Mouse (Mus musculus): Measurements from ENCODE around the gene Ang2. TPM values are rescaled to one million over a fixed set of nuclear protein-coding genes. Genes with fewer than 3 reads are reported as not detected.
A peak's percentile ranks its signal among the peaks of the same experiment; 100 is the strongest.
"Not testable (repeated sequence)": the region's sequence is repeated elsewhere in the genome, so short reads cannot be mapped to it uniquely, and the experiment has no call there.

Ang2 gene
- polyA plus RNA-seq, 1 experiment from 2014 or later: not detected

DNA sequence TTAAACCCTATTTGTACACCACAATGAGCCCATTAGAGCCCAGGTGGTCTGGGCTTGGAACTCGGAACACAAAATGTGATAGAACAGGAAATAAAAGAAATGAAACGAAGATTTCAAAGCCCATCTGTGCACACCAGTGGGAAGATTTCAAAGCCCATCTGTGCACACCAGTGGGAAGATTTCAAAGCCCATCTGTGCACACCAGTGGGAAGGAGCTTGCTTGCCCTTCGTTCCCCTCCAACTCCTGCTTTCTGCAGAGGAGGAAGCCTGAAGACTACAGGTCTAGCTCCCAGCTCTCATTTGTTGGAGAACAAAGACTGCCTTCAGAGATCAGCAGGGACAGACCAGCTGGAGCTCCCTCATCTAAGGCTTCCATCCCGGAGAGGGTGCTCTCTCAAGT is 26.0 kb downstream of the Ang2 start:
- H3K27ac ChIP-seq (replicated peaks); H3K4me1 ChIP-seq; H3K9ac ChIP-seq (replicated peaks); H3K4me3 ChIP-seq (replicated peaks); H3K9me3 ChIP-seq (replicated peaks); H3K4me2 ChIP-seq; H3K36me3 ChIP-seq; H3K27me3 ChIP-seq (replicated peaks): not testable (repeated sequence)
- peak; percentile 50; the same call in 1 of the 2 replicates for ATAC-seq (ENCODE audit: low FRiP score)
- WGBS: 44% methylated on average over 4 of the region's 4 CpGs

- H3K9me3 ChIP-seq (replicated peaks): not testable (repeated sequence)
These were observed 26.7 kb downstream of the Ang2 start for GRCm38 (mm10) chr14:51172095-51172865.

GRCm38 (mm10) chr14:51166068-51166467 is 32.9 kb downstream of the Ang2 start:
- Histone ChIP-seq H3K4me2 (no peak overlapping the region), H3K4me1 (no peaks in the 10 kb centered on the region), H3K27me3 (replicated peaks) (no peaks in the 10 kb centered on the region), H3K9ac (replicated peaks) (no peak overlapping the region), H3K4me3 (replicated peaks) (no peak overlapping the region), H3K36me3 (no peaks in the 10 kb centered on the region), H3K9me3 (replicated peaks) (no peaks in the 10 kb centered on the region), H3K27ac (replicated peaks) (no peak overlapping the region)
- ATAC-seq (ENCODE audit: low FRiP score): no peak

More at GRCm38 (mm10) chr14:51172095-51172865, 26.7 kb downstream of the Ang2 start:
- not testable (repeated sequence) for H3K4me2 ChIP-seq; H3K4me1 ChIP-seq; H3K4me3 ChIP-seq (replicated peaks); H3K27ac ChIP-seq (replicated peaks); H3K36me3 ChIP-seq; H3K9ac ChIP-seq (replicated peaks); H3K27me3 ChIP-seq (replicated peaks)
- WGBS: 42% methylated on average over 9 of the region's 9 CpGs
- ATAC-seq (ENCODE audit: low FRiP score): 0 out of 2 replicates have a peak, but pooled peaks have one; percentile 47

GRCm38 (mm10) chr14:51165435-51165834 is 33.5 kb downstream of the Ang2 start:
- no peak for ATAC-seq (ENCODE audit: low FRiP score)
- no peaks in the 10 kb centered on the region for H3K27me3 ChIP-seq (replicated peaks)
- no peak overlapping the region for H3K4me2 ChIP-seq
- H3K9me3 ChIP-seq (replicated peaks): no peaks in the 10 kb centered on the region
- no peak overlapping the region for H3K9ac ChIP-seq (replicated peaks)
- WGBS: 90% methylated on average over 1 of the region's 1 CpGs
- no peak overlapping the region for H3K27ac ChIP-seq (replicated peaks)
- no peak overlapping the region for H3K4me3 ChIP-seq (replicated peaks)
- no peaks in the 10 kb centered on the region for H3K36me3 ChIP-seq
- no peaks in the 10 kb centered on the region for H3K4me1 ChIP-seq

- not testable (repeated sequence) for H3K27ac ChIP-seq (replicated peaks); H3K9ac ChIP-seq (replicated peaks); H3K4me2 ChIP-seq; H3K27me3 ChIP-seq (replicated peaks); H3K4me3 ChIP-seq (replicated peaks); H3K36me3 ChIP-seq; ATAC-seq (ENCODE audit: low FRiP score); H3K4me1 ChIP-seq; H3K9me3 ChIP-seq (replicated peaks)
- WGBS: 83% methylated on average over 6 of the region's 6 CpGs
These were observed 35.6 kb downstream of the Ang2 start for GRCm38 (mm10) chr14:51163323-51163722.

- H3K4me1 ChIP-seq; H3K4me3 ChIP-seq (replicated peaks); ATAC-seq (ENCODE audit: low FRiP score); H3K36me3 ChIP-seq; H3K9me3 ChIP-seq (replicated peaks); H3K27me3 ChIP-seq (replicated peaks); H3K27ac ChIP-seq (replicated peaks); H3K9ac ChIP-seq (replicated peaks); H3K4me2 ChIP-seq: not testable (repeated sequence)
- WGBS: 97% methylated on average over 3 of the region's 3 CpGs
These were observed 37.0 kb downstream of the Ang2 start, which contains the start of gene Rnase2b for GRCm38 (mm10) chr14:51161976-51162375. Rnase2b (plus strand) TSS chr14:51162260.

- Histone ChIP-seq H3K4me3 (replicated peaks) (no peak overlapping the region), H3K9me3 (replicated peaks) (no peaks in the 10 kb centered on the region), H3K4me2 (no peak overlapping the region), H3K27me3 (replicated peaks) (no peaks in the 10 kb centered on the region), H3K4me1 (no peaks in the 10 kb centered on the region), H3K9ac (replicated peaks) (no peak overlapping the region), H3K27ac (replicated peaks) (no peak overlapping the region), H3K36me3 (no peaks in the 10 kb centered on the region)
- 92% methylated on average over 1 of the region's 1 CpGs for WGBS
- no peak for ATAC-seq (ENCODE audit: low FRiP score)
These were observed 41.9 kb downstream of the Ang2 start for GRCm38 (mm10) chr14:51157072-51157471.

DNA sequence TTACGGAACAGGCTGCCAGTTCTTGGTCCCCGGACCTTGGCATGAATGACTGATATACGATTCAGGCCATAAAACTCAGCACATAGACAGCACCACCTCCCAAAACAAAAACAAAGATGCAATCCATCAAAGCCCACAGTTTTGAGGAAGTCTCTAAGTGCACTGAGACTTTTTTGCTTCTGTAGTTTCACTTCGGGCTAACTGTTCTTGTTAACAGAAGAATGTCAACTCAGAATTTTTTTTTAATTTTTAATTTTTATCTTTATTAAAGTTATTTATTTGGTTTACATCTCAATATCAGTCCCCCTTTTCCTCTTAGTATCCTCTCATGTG is 42.2 kb downstream of the Ang2 start:
- no peaks in the 10 kb centered on the region for H3K27me3 ChIP-seq (replicated peaks)
- ATAC-seq (ENCODE audit: low FRiP score): no peak
- 28% methylated on average over 4 of the region's 4 CpGs for WGBS

GRCm38 (mm10) chr14:51156056-51156735 is 42.8 kb downstream of the Ang2 start:
- H3K36me3 ChIP-seq: no peaks in the 10 kb centered on the region
- H3K4me1 ChIP-seq: no peaks in the 10 kb centered on the region
- H3K27me3 ChIP-seq (replicated peaks): no peaks in the 10 kb centered on the region
- H3K9me3 ChIP-seq (replicated peaks): no peaks in the 10 kb centered on the region
- WGBS: 91% methylated on average over 5 of the region's 5 CpGs
- ATAC-seq (ENCODE audit: low FRiP score): no peak
- H3K27ac ChIP-seq (replicated peaks): no peak overlapping the region
- no peak overlapping the region for H3K4me3 ChIP-seq (replicated peaks)
- no peak overlapping the region for H3K4me2 ChIP-seq
- H3K9ac ChIP-seq (replicated peaks): no peak overlapping the region

More for the DNA sequence above, 42.2 kb downstream of the Ang2 start:
- Histone ChIP-seq H3K4me2 (no peak overlapping the region), H3K9me3 (replicated peaks) (no peaks in the 10 kb centered on the region), H3K9ac (replicated peaks) (no peak overlapping the region), H3K4me1 (no peaks in the 10 kb centered on the region), H3K36me3 (no peaks in the 10 kb centered on the region), H3K4me3 (replicated peaks) (no peak overlapping the region), H3K27ac (replicated peaks) (no peak overlapping the region)

DNA sequence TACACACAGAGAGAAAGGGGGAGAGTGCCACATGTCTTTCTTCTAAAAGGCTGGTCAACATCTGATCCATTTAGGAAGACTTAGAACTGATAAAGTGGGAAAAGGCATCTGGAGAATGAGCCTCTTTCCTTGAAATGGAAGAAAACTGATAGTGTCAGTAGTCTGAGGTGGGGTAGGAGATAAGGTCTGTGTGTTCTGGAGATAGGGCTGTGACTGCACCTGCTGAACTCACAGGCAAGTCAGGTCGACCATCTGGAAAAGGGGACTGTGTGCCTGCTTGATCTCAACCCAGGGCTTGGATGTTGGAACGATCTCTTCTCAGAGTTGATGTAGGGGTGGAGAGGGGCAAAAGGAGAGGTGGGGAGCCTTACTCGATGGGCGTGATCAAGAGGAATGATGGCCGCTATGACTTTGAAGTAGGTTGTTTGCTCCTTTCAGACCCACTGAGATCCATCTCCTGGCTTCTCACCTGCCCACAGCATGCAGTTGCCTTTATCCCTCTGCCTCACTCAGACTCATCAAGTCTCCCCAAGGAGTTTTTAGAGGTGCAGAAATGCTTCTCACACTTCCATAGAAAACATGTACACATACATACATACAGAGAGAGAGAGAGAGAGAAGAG is 46.6 kb downstream of the Ang2 start:
- ATAC-seq (ENCODE audit: low FRiP score): no peak
- H3K36me3 ChIP-seq: no peaks in the 10 kb centered on the region
- H3K4me1 ChIP-seq: no peaks in the 10 kb centered on the region
- H3K4me3 ChIP-seq (replicated peaks): no peak overlapping the region
- no peaks in the 10 kb centered on the region for H3K9me3 ChIP-seq (replicated peaks)
- no peak overlapping the region for H3K4me2 ChIP-seq
- H3K27ac ChIP-seq (replicated peaks): no peak overlapping the region
- no peaks in the 10 kb centered on the region for H3K27me3 ChIP-seq (replicated peaks)
- no peak overlapping the region for H3K9ac ChIP-seq (replicated peaks)
- WGBS: 82% methylated on average over 5 of the region's 5 CpGs

- no peak for ATAC-seq (ENCODE audit: low FRiP score)
- no peaks in the 10 kb centered on the region for H3K36me3 ChIP-seq
- H3K9me3 ChIP-seq (replicated peaks): no peaks in the 10 kb centered on the region
- WGBS: 94% methylated on average over 3 of the region's 3 CpGs
- H3K9ac ChIP-seq (replicated peaks): no peak overlapping the region
- no peak overlapping the region for H3K4me2 ChIP-seq
- H3K4me1 ChIP-seq: no peaks in the 10 kb centered on the region
- no peaks in the 10 kb centered on the region for H3K27me3 ChIP-seq (replicated peaks)
- no peak overlapping the region for H3K27ac ChIP-seq (replicated peaks)
- no peak overlapping the region for H3K4me3 ChIP-seq (replicated peaks)
These were observed 48.6 kb downstream of the Ang2 start for GRCm38 (mm10) chr14:51150206-51150831.

Measured in neural tube, embryonic 15.5 days (tissue).